Mouse (Mus musculus): Measurements from ENCODE around the gene Slc6a12.

DNA sequence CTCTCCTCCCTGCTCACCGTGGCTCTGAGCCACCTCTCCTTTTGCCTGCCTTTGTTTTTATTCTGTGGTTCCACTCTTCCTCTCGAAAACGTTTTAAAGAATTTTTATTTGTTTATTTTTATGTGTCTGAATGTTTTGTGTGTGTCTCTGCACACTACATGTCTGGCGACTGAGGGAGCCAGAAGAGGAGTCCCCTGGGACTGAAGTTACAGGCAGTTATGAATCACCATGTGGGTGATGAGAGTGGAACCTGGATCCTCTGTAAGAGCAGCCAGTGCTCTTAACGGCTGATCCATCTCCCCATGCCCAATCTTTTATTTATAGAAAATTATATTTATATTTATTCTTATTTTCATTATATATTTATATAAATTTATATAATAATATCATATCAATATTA is 1.5 kb downstream of the Slc6a12 start:
- TF ChIP-seq POLR2A (IDR thresholded peaks at IDR 0.05; ENCODE audit: insufficient read length, low read depth) (no peak), POLR2AphosphoS2 (IDR thresholded peaks at IDR 0.05; ENCODE audit: insufficient read length, low read depth) (no peak), SRF (IDR thresholded peaks at IDR 0.05; ENCODE audit: control insufficient read depth, insufficient read length, low read depth) (no peak), MAX (IDR thresholded peaks at IDR 0.05; ENCODE audit: low read depth) (no peak), USF1 (IDR thresholded peaks at IDR 0.05; ENCODE audit: low read depth) (no peak), E2F4 (IDR thresholded peaks at IDR 0.05; ENCODE audit: insufficient read depth) (no peak), TCF12 (IDR thresholded peaks at IDR 0.05; ENCODE audit: insufficient read depth, poor library complexity, severe bottlenecking) (no peak), MYOG (IDR thresholded peaks at IDR 0.05; ENCODE audit: control insufficient read depth in 1 of 3, insufficient read depth in 1 of 3, insufficient read length in 2 of 3, low read depth in 2 of 3) (no peak), TCF3 (IDR thresholded peaks at IDR 0.05; ENCODE audit: insufficient read length, low read depth) (no peak), CEBPB (IDR thresholded peaks at IDR 0.05; ENCODE audit: insufficient read depth, poor library complexity, severe bottlenecking) (no peak)
